Mouse (Mus musculus) lung, adult 2 months (tissue): ENCODE measurements around the gene Pcyox1.
A peak's percentile ranks its signal among the peaks of the same experiment; 100 is the strongest.

Source experiments
- CTCF ChIP-seq: fragments of 200-500 bp; IDR thresholded peaks from 2 replicates; pipeline ENCODE4 v1.5.1; 2011; ENCODE audit warnings: mild to moderate bottlenecking, low read length, control low read depth; ENCODE audit not compliant: insufficient read depth
- POLR2A ChIP-seq: fragments of 200-500 bp; IDR thresholded peaks from 2 replicates; pipeline ENCODE4 v1.6.1; 2011; ENCODE audit warnings: low read depth, mild to moderate bottlenecking, control low read depth, low read length, borderline replicate concordance; ENCODE audit errors: extremely low read depth

- TF ChIP-seq POLR2A (no peak), CTCF (peak; percentile 66)
Measured at GRCm38 (mm10) chr6:86364442-86365141, 32.4 kb downstream of the Pcyox1 start.
